Mouse (Mus musculus): Measurements from ENCODE around the gene Cmss1. TPM values are rescaled to one million over a fixed set of nuclear protein-coding genes. Genes with fewer than 3 reads are reported as not detected.

The Cmss1 gene
- total RNA-seq, 2 experiments from 2014 or later, result 15.6 to 16.9 TPM

- DNase-seq, result no peak
These were observed 136.3 kb downstream of the Cmss1 start for GRCm38 (mm10) chr16:57470286-57470830.

DNA sequence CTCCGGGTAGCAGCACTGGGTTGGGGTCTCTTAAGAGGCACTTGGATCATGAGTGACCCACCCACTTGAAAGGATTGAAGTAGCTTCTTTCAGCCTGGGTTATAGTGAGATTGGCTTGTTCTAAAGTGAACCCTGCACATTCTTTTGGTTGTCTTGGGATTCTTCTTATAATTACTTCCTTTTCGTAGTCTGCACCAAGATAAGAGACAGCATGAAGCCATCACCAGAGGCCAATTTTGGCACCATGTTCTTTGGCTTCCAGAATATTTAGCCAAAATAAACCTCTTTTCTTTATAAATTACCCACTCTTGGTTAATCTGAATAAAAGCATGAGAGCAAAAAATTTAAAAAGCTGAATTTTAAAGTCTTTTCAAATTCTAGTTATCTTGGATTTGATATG is 136.8 kb downstream of the Cmss1 start:
- no peak for DNase-seq

GRCm38 (mm10) chr16:57469301-57469700 is 137.4 kb downstream of the Cmss1 start:
- no peak for DNase-seq

DNA sequence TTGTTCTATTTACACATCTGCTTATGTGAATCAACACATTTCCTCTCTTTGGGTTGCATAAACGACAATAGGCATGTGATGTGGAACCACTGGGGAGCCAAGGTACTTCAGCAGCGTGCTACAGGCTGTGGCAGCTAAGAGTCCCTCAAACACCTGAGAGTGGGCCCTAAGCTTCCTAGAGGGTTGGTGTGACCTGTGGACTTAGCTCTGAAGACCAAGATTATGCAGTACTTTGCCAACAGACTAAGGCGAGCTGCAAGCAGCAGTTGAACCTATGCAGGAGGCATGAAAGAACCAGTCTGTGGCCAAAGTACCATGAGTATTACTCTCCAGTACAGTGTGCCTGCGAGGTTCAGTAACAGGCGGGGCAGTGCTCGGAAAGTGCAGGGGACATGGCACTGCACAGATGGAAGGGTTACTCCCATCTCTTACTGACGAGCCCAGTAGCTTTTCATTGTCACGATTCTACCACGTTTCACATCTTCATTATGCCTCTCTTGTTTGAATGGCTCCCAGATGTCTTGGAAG is 141.2 kb downstream of the Cmss1 start:
- no peak for DNase-seq

- no peak for DNase-seq
These were observed 150.7 kb downstream of the Cmss1 start for GRCm38 (mm10) chr16:57456003-57456402.

GRCm38 (mm10) chr16:57455573-57455972 is 151.1 kb downstream of the Cmss1 start:
- DNase-seq, result no peak

DNA sequence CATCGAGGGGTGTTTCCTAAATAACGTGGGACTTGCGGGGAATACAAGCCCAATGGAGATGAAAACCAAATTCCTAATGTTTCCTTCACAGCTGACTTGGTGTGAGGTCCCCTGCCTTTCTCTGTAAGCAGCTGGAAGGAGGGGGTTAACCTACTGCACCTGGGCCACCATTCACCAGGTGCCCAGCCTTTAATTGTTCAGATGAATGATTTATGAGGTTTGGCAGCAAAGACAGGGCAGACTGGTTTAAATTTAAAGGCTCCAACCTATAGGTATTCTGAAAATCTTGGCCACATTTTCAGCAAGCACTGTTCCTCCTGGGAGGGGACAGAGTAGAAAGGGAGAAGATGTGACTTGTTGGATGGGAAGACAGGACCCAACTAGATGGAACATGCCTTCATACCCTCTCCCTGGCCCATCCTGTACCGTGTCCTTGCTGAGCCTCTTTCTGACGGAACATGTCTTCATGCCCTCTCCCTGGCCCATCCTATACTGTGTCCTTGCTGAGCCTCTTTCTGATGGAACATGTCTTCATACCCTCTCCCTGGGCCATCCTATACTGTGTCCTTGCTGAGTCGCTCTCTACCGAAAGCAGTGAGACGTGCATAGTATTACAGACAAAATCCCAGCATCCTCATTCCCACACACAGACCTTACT is 152.4 kb downstream of the Cmss1 start:
- DNase-seq, result no peak

- DNase-seq, result no peak
These were observed 153.7 kb downstream of the Cmss1 start for GRCm38 (mm10) chr16:57453009-57453408.

- no peak for DNase-seq
These were observed 161.3 kb downstream of the Cmss1 start for GRCm38 (mm10) chr16:57445096-57446094.

GRCm38 (mm10) chr16:57440706-57441437 is 165.8 kb downstream of the Cmss1 start:
- no peak for DNase-seq

DNA sequence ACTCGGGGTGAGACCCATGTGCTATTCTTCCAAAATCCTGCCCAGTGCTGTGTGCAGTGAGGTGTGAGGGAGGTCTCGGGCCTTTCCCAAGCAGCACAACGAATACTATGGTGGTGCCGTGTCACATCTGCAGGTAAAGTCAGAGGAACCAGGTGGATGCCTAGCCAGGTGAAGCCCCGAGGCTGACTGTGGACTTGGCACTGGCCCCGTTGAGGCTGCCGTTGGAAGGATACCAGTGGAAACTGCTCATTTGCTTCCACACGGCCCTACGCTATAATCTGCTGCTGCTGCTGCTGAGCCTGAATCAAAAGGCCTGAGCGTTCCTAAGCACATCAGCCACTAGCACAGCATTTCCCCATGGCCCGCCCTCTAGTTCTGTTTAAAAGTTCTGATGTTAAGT is 167.5 kb downstream of the Cmss1 start:
- DNase-seq, result no peak

- DNase-seq, result no peak
These were observed 168.4 kb downstream of the Cmss1 start for GRCm38 (mm10) chr16:57438288-57438685.

DNA sequence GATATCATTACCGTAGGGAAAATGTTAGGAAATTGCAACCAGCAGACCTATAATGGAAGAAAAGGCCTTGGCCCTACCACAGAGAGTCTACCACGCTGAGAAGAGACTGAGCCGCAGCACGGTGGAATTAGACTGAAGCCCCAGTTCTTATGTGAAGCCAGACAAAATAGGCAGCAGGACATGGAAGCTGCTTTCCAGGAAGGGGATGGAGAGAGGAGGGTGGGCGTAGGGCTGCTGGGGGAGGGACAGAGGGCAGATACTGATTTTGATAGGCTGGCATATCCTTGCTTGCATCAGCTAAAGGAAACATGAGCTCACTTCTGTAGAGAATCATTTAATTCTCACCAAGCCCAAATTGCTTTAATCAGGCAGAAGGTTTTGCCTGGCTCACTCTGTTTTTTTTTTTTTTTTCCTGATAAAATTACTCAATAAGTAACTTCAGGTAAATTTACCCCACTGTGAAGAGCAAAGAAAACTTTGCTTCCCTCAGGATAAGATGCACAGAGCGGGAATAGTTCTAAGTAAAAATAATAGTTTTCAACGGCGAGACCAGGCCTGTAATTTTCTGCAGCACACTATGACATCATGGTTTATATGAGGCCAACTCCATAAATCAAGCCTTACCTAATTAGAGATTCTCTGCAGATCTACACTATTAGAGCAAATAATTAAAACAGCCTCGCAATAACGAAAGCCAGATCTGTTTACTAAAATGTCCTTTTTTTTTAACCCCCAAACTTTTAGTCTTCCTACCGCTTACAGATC is 169.0 kb downstream of the Cmss1 start:
- no peak for DNase-seq

DNA sequence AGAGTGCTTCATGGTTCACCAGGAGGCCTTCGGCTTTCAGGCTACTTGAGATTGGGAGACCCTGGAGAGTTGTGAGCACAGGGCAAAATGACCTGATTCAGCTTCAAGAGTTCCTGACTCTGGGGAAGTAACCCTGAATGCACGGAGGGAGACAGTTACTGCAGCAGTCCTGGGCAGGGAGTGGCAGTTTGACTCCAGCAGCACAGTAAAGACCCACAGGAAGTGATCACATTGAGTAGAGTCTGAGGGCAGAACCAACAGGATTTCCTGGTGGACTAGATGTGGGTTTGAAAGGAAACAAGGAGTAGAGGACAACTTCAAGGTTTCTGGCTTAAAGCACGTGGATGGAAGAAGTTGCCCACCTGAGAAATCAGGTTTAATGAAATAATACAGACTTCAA is 172.0 kb downstream of the Cmss1 start:
- DNase-seq, result no peak

DNA sequence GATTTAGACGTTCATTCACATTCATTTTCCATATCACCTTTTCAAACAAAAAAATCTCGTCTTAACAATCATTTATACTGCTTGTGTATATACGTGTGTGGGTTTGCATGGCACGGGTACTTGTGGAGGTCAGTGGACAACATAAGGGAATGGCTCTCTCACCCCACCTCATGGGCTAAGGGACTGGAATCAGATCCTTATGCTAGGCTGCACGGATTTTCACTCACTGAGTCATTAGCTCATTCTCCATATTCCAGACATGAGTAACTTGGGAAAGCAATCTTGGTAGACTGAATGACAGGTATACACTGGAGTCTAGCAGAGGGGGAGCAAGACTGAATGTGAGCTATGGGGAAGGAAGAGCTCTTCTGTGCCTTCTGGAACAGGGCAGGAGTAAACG is 173.0 kb downstream of the Cmss1 start:
- no peak for DNase-seq

- no peak for DNase-seq
These were observed 173.5 kb downstream of the Cmss1 start for GRCm38 (mm10) chr16:57433173-57433572.

GRCm38 (mm10) chr16:57431294-57431693 is 175.4 kb downstream of the Cmss1 start:
- DNase-seq, result no peak

DNA sequence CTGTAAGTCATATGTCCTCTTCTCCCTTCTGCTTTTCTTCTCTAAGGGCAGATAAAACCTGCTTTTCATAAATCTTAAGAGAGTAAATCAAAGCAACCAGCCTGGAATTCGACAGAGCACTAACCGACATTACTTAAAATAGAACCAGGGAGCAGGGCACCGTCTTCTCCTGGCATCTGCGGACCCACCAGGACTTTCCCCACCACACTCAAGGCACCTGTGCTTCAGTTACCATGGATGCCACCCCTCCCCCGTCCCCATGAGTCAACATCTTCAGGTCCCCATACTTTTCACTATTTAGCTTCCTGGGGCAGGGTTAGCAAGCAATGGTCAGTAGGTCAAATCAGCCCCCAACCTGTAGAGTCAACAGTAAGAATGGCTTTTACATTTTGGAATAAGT is 177.7 kb downstream of the Cmss1 start:
- no peak for DNase-seq

DNA sequence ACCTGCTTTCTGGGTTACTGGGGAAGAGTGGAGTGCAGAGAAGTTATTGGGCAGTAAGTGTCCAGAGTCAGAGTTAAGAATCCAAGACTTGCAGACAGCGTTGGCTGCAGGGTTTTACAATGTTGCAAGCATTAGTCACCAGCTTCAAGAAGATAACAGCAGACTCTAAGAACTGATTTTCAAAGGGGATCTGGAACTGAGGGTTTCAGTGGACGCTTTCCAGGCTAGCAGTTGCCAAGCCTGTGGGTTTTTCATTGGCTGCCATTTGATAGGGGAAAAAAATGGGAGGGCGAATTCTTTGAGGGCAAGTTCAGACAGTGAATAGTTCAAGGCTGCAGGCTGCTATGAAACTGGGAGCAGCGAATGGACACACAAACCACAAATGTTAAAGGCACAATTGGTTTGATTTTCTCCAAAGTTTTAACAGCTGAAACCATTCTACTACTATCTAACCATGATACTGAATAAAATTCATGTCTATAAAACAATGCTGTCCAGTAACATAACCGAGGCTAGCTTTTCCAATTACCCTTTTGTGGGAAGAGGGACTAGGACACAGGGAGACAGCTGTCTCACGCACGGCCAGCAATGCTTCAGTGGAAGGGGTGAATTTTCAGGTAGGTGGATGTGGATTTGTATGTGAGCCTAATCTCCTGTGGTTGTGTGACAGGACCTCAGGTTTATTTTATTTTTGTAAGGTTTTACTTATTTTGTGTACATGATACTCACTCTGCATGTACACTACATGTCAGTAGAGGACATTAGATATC is 179.0 kb downstream of the Cmss1 start:
- no peak for DNase-seq

DNA sequence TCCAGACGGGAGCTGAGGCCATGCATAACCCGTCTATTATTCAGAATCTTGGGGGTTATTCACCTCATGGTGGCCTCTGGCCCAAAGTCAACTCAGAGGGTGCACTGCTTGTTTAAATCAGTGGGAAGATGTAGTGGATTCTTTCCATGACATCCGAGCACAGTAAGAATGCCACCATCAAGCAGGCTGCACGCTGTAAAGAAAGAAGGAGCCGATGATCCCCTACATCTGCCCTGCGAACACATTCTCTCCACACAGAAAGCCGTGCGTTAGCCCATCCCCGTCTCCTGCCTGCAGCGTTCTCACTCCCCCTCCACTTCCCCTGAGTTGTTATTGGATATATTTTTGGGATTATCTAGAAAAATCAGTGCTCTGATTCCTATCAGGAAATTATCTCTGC is 180.0 kb downstream of the Cmss1 start:
- no peak for DNase-seq
